Mouse (Mus musculus) lung, adult 2 months (tissue): ENCODE measurements around the gene Ankdd1b. TPM values are rescaled to one million over a fixed set of nuclear protein-coding genes. Genes with fewer than 3 reads are reported as not detected.
A peak's percentile ranks its signal among the peaks of the same experiment; 100 is the strongest.

Experiments used
- DNase-seq: peaks from one replicate; pipeline ENCODE4 v3.0.0; 2022
- H3K4me1 ChIP-seq: fragments of 200-500 bp; 2 replicates; pipeline ENCODE4 v1.6.1; 2011; ENCODE audit warnings: low read length; ENCODE audit not compliant: control insufficient read depth, insufficient read depth
- H3K4me3 ChIP-seq: fragments of 200-500 bp; replicated peaks from 2 replicates; pipeline ENCODE3; 2011; ENCODE audit warnings: low read depth, mild to moderate bottlenecking, control low read depth, low read length; ENCODE audit errors: extremely low read depth
- CTCF ChIP-seq: fragments of 200-500 bp; IDR thresholded peaks from 2 replicates; pipeline ENCODE4 v1.5.1; 2011; ENCODE audit warnings: mild to moderate bottlenecking, low read length, control low read depth; ENCODE audit not compliant: insufficient read depth
- POLR2A ChIP-seq: fragments of 200-500 bp; IDR thresholded peaks from 2 replicates; pipeline ENCODE4 v1.6.1; 2011; ENCODE audit warnings: low read depth, mild to moderate bottlenecking, control low read depth, low read length, borderline replicate concordance; ENCODE audit errors: extremely low read depth
- WGBS: fragments of 180-500 bp; shearing (Covaris S2); methylation state at CpG from one replicate; pipeline ENCODE4 v1.1.7; 2018; 5-methylcytosine and 5-hydroxymethylcytosine counted together
- polyA plus RNA-seq: library from polyadenylated mRNA; depleted of rRNA; stranded (reverse); fragments of >200 nt; gene quantifications from 2 replicates; pipeline ENCODE4 v1.2.3, GENCODE M21; 2012

The Ankdd1b gene
- polyA plus RNA-seq, 1 experiment = 0.06 TPM

DNA sequence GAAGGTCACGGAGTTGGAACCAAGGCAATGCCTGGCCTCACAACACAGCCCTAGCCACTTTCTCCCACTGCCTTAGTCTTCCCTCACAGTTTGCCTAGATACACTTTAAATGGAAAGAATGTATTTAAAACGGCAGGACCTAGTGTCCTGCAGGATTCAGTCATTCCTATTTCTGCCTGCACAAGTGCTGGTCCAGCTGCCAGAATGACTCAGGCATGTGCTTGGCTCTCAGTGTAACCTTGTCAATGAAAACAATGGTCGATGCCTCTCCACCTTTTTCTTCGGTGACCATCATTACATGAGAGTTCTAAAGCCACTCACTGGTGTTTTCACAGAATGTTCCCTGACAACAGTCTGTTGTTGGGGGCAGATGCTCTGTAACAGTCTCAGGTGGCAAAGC lies 52.5 kb downstream of the Ankdd1b start:
- TF ChIP-seq CTCF (no peak), POLR2A (no peak)
- WGBS = 80% methylated on average over 4 of the region's 4 CpGs
- no peak overlapping the region for H3K4me3 ChIP-seq
- no peak for DNase-seq
- H3K4me1 ChIP-seq = 0 out of 2 replicates have a peak, but pooled peaks cover 3% of the 10 kb centered on the region

DNA sequence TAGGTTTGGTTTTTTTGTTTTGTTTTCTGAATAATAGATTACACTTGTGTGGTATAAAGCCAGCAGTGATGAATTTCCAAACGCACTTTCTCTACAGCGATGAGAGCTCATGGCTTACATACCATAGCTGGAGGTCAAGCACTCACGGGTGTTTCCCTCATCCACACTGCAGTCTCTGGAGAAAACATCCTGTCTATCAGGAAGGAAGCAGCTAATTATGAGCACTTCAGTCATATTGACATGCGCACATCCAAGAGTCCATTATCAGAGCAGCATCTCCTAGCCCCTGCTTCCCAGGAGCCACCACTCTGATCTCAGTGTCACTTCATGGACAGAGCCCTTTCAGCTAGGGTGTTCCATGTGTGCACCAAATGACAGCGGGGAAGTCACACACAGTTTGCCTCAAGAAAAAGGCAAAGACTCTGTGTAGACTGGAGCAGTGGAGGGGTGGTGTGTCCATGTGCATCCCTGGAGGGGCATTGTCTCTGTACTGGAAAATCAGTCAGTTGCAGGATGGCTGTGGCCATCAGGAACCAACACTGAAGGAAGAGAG lies 53.7 kb downstream of the Ankdd1b start:
- WGBS = 56% methylated on average over 5 of the region's 5 CpGs
- H3K4me3 ChIP-seq = no peak overlapping the region
- TF ChIP-seq CTCF (no peak), POLR2A (no peak)
- H3K4me1 ChIP-seq = 0 out of 2 replicates have a peak, but pooled peaks cover 3% of the 10 kb centered on the region
- no peak for DNase-seq

DNA sequence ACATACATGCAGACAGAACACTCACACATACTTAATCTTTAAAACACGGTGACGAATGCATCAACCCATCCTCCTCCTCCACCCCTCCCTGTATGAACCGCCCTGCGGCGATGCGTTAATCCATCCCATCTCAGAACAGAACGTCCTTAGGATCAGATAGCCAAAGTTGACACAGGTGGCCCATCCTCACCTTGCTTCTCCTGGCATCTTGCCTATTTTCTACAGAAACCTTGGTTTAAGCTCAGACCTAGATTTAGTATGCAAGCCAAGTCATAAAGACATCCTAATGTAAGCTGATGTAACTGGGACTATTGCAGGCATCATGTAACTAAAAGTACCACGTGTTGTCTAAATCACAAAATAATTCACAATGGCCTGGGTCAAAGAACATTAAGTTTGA lies 54.6 kb downstream of the Ankdd1b start:
- TF ChIP-seq CTCF (no peak), POLR2A (no peak)
- 93% methylated on average over 8 of the region's 8 CpGs for WGBS
- no peak for DNase-seq
- Histone ChIP-seq H3K4me3 (no peak overlapping the region), H3K4me1 (0 out of 2 replicates have a peak, but pooled peaks cover 3% of the 10 kb centered on the region)

DNA sequence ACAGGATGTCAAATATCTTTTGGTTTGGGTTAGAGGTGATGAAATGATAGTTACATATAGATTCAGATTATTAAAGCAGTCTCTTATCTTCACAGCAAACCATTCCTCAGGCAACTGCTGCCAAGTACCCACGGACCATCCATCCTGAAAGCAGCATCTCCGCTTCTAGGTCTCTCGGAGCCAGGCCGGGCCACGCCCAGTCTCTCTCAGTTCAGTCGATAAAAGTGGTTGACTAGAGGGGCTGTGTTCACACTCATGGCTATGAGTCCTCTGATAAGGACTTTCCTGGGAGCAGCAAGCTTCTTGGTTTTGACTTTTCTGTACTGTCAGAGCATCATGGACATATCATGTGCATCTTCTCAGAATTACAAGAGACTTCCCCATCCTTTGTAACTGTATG lies 56.6 kb downstream of the Ankdd1b start:
- no peak for DNase-seq
- TF ChIP-seq POLR2A (no peak), CTCF (no peak)
- H3K4me1 ChIP-seq = 0 out of 2 replicates have a peak, but pooled peaks cover 3% of the 10 kb centered on the region
- H3K4me3 ChIP-seq = no peak overlapping the region
- WGBS = 58% methylated on average over 6 of the region's 6 CpGs

DNA sequence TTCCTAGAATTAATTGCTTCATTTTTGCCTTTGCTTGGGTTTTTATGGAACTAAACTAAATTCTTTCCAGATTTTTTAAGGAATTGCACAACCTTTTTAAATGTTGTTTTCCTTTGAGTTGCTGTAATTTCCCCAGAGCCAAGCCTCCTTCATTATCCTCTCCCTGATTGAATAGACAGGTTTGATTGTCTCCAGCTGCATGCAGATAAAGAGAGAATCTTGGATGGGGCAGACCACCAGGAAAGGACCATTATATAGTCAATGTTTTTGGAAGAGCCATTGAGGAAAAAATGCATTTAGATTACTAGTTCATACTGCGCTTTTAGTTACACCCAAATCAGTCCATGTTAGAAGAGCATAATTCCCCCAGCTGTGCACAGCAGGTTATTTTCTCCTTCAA lies 62.2 kb downstream of the Ankdd1b start:
- TF ChIP-seq POLR2A (no peak), CTCF (no peak)
- H3K4me3 ChIP-seq = no peak overlapping the region
- no peaks in the 10 kb centered on the region for H3K4me1 ChIP-seq
- WGBS = 86% methylated on average over 1 of the region's 1 CpGs
- DNase-seq = no peak

DNA sequence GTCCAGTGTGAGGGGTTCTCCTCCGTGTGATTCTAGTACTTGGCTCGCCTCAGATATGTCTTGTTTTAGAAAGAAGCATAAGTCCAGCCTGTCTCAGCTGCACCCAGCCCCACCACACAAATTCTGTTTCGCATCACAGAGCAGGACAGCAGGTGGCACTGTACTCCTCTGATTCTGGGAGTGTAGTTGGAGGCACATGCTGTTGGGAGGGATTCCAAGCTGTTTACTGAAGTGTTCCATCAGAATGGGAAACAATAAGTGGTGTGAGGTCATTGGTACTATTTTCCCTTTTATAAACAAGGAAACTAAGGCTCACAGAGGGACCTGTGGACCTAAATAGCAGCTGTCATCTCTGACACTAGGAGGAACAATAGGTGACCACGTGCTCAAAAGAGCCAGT lies 64.0 kb downstream of the Ankdd1b start:
- no peak overlapping the region for H3K4me3 ChIP-seq
- H3K4me1 ChIP-seq = no peaks in the 10 kb centered on the region
- TF ChIP-seq CTCF (peak; percentile 74), POLR2A (no peak)
- WGBS = 45% methylated on average over 4 of the region's 4 CpGs
- DNase-seq = peak; percentile 14

DNA sequence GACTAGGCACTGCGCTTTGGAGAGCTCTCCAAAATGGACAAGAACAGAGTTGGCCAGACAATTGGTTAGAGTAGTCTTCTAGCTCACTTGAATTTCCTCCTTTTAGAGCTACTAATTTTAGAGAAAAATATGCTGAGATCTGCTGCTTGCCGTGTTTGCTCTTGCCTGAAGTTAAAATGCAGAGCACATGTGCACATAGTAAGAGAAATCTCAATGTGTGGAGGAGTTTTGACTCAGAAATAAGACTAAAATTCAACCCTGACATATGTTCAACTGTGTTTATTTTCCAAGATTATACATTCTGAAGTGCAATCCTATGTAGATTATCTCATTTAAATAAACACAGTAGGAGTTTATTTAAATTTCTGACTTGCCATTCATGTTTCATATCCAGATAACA lies 65.5 kb downstream of the Ankdd1b start:
- 82% methylated on average over 2 of the region's 2 CpGs for WGBS

DNA sequence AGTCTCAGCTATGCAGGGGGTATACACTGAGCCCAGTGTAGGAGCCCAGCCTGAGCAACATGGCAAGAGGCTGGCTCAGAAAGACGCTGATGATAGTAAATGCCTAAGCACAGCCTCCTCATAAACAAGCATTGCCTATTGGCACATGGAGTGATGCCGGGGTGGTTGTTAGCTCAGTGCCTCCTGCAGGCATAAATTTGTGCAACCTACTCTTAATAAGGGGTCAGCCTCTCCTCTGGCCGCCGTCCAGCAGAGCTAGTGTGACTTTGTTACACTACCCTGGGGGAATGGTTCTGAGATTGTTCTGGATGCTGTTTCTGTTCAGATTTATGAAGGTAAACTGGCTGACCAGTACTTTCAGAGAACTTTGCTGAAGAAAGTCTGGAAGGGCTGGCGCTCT lies 69.7 kb downstream of the Ankdd1b start:
- WGBS = 93% methylated on average over 5 of the region's 5 CpGs
- no peak for DNase-seq
- Histone ChIP-seq H3K4me1 (no peaks in the 10 kb centered on the region), H3K4me3 (no peak overlapping the region)
- no peak for TF ChIP-seq POLR2A
- no peak for TF ChIP-seq CTCF

More for the DNA sequence above, 65.5 kb downstream of the Ankdd1b start:
- H3K4me3 ChIP-seq = no peak overlapping the region
- TF ChIP-seq POLR2A = no peak
- TF ChIP-seq CTCF = no peak
- no peak for DNase-seq
- H3K4me1 ChIP-seq = no peaks in the 10 kb centered on the region

DNA sequence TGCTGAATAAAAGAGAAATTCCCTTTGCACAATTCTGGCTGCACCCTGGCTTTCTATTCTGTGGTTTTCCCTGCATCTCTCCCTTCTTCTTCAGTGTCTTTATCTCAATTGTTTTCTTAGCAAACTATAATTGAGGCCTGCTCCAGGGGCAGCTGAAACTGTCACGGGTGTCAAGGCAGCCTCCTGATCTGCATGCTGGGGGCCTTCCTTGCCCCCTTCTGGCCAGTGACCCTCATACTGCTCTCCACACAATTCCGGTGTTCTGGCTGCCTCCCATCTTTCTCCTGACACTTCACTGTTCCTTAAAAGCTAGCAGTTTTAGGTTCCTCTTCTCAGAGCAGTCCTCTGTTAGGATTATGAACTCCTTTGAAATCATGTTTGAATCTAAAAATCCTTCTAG lies 81.7 kb downstream of the Ankdd1b start:
- no peak for DNase-seq
- H3K4me1 ChIP-seq = peaks cover 2% of the 10 kb centered on the region
- TF ChIP-seq CTCF = no peak
- no peak for TF ChIP-seq POLR2A
- H3K4me3 ChIP-seq = no peak overlapping the region
- WGBS = 23% methylated on average over 2 of the region's 2 CpGs
